Mouse (Mus musculus): ENCODE measurements at regions not wholly inside any gene's neighbourhood (a gene's known extent, or its start where the extent isn't known, plus 50 kb on each side); places are given as distances from the start of the nearest gene placed in this dataset. TPM values are rescaled to one million over a fixed set of nuclear protein-coding genes. Genes with fewer than 3 reads are reported as not detected.

- Histone ChIP-seq H3K9ac (no peak overlapping the region), H3K4me2 (no peak overlapping the region), H3K27me3 (no peaks in the 10 kb centered on the region), H3K4me3 (replicated peaks) (no peak overlapping the region), H3K27ac (no peak overlapping the region), H3K36me3 (no peaks in the 10 kb centered on the region), H3K4me1 (no peaks in the 10 kb centered on the region), H3K9me3 (replicated peaks) (no peaks in the 10 kb centered on the region)
- 71% methylated on average over 1 of the region's 1 CpGs for WGBS
- no peak for ATAC-seq (replicated peaks; ENCODE audit: low FRiP score)
Observed at GRCm38 (mm10) chr1:82180427-82180826, 52.5 kb upstream of the Gm9747 start.

Small RNA genes in the stretch of these regions (microRNA-seq; reads per million reads assigned to microRNA genes)
- gene Mir6344 = not detected
